Mouse (Mus musculus) right cerebral cortex, postnatal 14 days (tissue): ENCODE measurements at regions not wholly inside any gene's neighbourhood (a gene's known extent, or its start where the extent isn't known, plus 50 kb on each side); places are given as distances from the start of the nearest gene placed in this dataset.

ENCODE experiments used
- DNase-seq: peaks from one replicate; pipeline ENCODE4 v3.0.0; 2022

GRCm38 (mm10) chr12:70590456-70591050, 137.7 kb downstream of the Tmx1 start:
- DNase-seq: no peak

GRCm38 (mm10) chr12:70592821-70593220, 139.9 kb downstream of the Tmx1 start:
- DNase-seq: no peak

GRCm38 (mm10) chr12:70598211-70598701, 145.4 kb downstream of the Tmx1 start:
- DNase-seq: no peak

- no peak for DNase-seq
Measured at GRCm38 (mm10) chr12:70599731-70600130, 146.8 kb downstream of the Tmx1 start.

GRCm38 (mm10) chr12:70603869-70604268, 151.0 kb downstream of the Tmx1 start:
- no peak for DNase-seq

- DNase-seq: no peak
Measured at GRCm38 (mm10) chr12:70608672-70609071, 155.8 kb downstream of the Tmx1 start.

- no peak for DNase-seq
Measured at GRCm38 (mm10) chr12:70609116-70609871, 156.4 kb downstream of the Tmx1 start.

- no peak for DNase-seq
Measured at GRCm38 (mm10) chr12:70611891-70612290, 159.0 kb downstream of the Tmx1 start.

GRCm38 (mm10) chr12:70613244-70613643, 160.3 kb downstream of the Tmx1 start:
- DNase-seq: no peak

- DNase-seq: no peak
Measured at GRCm38 (mm10) chr12:70614101-70614500, 161.2 kb downstream of the Tmx1 start.

GRCm38 (mm10) chr12:70614686-70615085, 161.8 kb downstream of the Tmx1 start:
- DNase-seq: no peak

- no peak for DNase-seq
Measured at GRCm38 (mm10) chr12:70615123-70615522, 162.2 kb downstream of the Tmx1 start.

- no peak for DNase-seq
Measured at GRCm38 (mm10) chr12:70616049-70616448, 163.2 kb downstream of the Tmx1 start.

GRCm38 (mm10) chr12:70616487-70616886, 163.6 kb downstream of the Tmx1 start:
- DNase-seq: no peak

- DNase-seq: no peak
Measured at GRCm38 (mm10) chr12:70617024-70617423, 164.1 kb downstream of the Tmx1 start.

- no peak for DNase-seq
Measured at GRCm38 (mm10) chr12:70617979-70618378, 165.1 kb downstream of the Tmx1 start.

GRCm38 (mm10) chr12:70619436-70619835, 166.5 kb downstream of the Tmx1 start:
- no peak for DNase-seq

- DNase-seq: no peak
Measured at GRCm38 (mm10) chr12:70622019-70622418, 169.1 kb downstream of the Tmx1 start.

GRCm38 (mm10) chr12:70624298-70624980, 171.5 kb downstream of the Tmx1 start:
- peak; percentile 33 for DNase-seq

- DNase-seq: no peak
Measured at GRCm38 (mm10) chr12:70627638-70628037, 174.7 kb downstream of the Tmx1 start.

- DNase-seq: no peak
Measured at GRCm38 (mm10) chr12:70628384-70629365, 175.8 kb downstream of the Tmx1 start.

- no peak for DNase-seq
Measured at GRCm38 (mm10) chr12:70629371-70629770, 176.5 kb downstream of the Tmx1 start.

GRCm38 (mm10) chr12:70631281-70631680, 178.4 kb downstream of the Tmx1 start:
- no peak for DNase-seq
